ENCODE assay signal across 12 mouse cellular contexts in the genomic region with DNA sequence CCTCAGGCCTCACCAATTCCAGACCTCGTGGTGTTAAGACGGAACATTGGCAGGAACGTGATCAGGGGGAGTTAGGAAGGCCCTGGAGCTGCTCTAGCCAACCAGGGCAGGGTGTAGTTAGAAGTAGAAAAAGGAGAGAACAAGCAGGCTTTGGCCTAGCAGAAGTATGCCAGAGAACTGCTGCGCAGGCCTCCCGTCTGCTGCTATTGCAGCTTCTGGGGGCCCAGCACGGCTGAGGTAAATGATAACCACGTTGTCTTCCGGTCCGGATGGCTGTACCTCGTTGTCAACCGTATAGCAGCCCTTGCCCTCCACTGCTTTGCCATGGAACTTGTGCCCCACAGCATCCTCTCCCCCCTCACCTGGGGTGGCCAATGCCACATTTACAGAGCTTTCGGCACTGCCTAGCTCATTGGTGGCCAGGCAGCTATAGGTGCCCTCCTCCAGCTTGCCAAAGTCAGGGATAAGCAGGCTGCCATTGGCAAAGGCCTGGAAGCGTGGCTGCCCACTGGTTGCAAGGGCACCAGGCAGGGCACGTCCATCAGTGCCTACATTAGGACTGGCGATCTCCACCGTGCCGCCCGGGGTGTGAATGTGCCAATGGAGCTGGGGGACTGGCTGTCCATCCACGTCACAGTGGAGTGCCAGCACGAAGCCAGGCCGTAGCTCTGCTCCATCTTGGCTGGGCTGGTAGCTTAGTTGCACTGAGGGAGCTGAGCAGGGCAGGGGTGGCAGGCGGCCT. TPM values are rescaled to one million over a fixed set of nuclear protein-coding genes. Genes with fewer than 3 reads are reported as not detected.
DNase-seq lines count a peak whose midpoint lies in the region; ATAC-seq lines count a peak whose summit lies in the region.
"Had no signal": no experiment of that assay in that cellular context is flagged by ENCODE, and none has a peak within 500 bp of the region (broad histone marks: within the 10 kb centered on the region; RNA-seq: fewer than 3 reads in every experiment).

No protein-coding gene starts in this region.

- no peak overlapping the region for H3K9ac ChIP-seq in heart, embryonic 13.5 days
- peak overlapping the region; percentile 67; the same call in 1 of the 2 replicates for H3K9ac ChIP-seq in lung, embryonic 16.5 days (ENCODE audit: low read length)
- H3K9ac ChIP-seq in hindbrain, embryonic 16.5 days (ENCODE audit: low read depth, low read length): no peak overlapping the region
- 0 out of 2 replicates have a peak overlapping the region, but pooled peaks have one; percentile 45 for H3K9ac ChIP-seq in stomach, embryonic 14.5 days (replicated peaks; ENCODE audit: low read depth, low read length)

- peak overlapping the region; percentile 60 for H3K4me2 ChIP-seq in heart, embryonic 13.5 days
- H3K4me2 ChIP-seq in lung, embryonic 16.5 days (ENCODE audit: low read depth, low read length): peak overlapping the region; percentile 60
- H3K4me2 ChIP-seq in hindbrain, embryonic 16.5 days (ENCODE audit: low read length): peak overlapping the region; percentile 2; the same call in 1 of the 2 replicates
- H3K4me2 ChIP-seq in stomach, embryonic 14.5 days (replicated peaks; ENCODE audit: low read depth, low read length): peak overlapping the region; percentile 78

- no peaks in the 10 kb centered on the region for H3K9me3 ChIP-seq in heart, embryonic 13.5 days
- H3K9me3 ChIP-seq in lung, embryonic 16.5 days (ENCODE audit: control insufficient read depth, low read length): no peaks in the 10 kb centered on the region
- no peaks in the 10 kb centered on the region for H3K9me3 ChIP-seq in hindbrain, embryonic 16.5 days (ENCODE audit: control insufficient read depth, low read length)
- H3K9me3 ChIP-seq in stomach, embryonic 14.5 days (ENCODE audit: control insufficient read depth, low read depth, low read length): no peaks in the 10 kb centered on the region

- H3K4me1 ChIP-seq in heart, embryonic 13.5 days: peaks cover 73% of the 10 kb centered on the region
- peaks cover 64% of the 10 kb centered on the region for H3K4me1 ChIP-seq in lung, embryonic 16.5 days (replicated peaks; ENCODE audit: control insufficient read depth, insufficient read depth, low read length)
- H3K4me1 ChIP-seq in hindbrain, embryonic 16.5 days (ENCODE audit: control insufficient read depth, insufficient read depth, low read depth, low read length): peaks cover 2% of the 10 kb centered on the region
- H3K4me1 ChIP-seq in stomach, embryonic 14.5 days (ENCODE audit: control insufficient read depth, insufficient read depth, low read length): peaks cover 62% of the 10 kb centered on the region

- WGBS in heart, embryonic 13.5 days: 83% methylated on average over 22 of the region's 22 CpGs
- WGBS in lung, embryonic 16.5 days: 81% methylated on average over 22 of the region's 22 CpGs
- WGBS in hindbrain, embryonic 16.5 days: 88% methylated on average over 22 of the region's 22 CpGs
- 85% methylated on average over 22 of the region's 22 CpGs for WGBS in stomach, embryonic 14.5 days

- no peaks in the 10 kb centered on the region for H3K36me3 ChIP-seq in heart, embryonic 13.5 days
- H3K36me3 ChIP-seq in lung, embryonic 16.5 days (ENCODE audit: control insufficient read depth, insufficient read depth, low read length): no peaks in the 10 kb centered on the region
- no peaks in the 10 kb centered on the region for H3K36me3 ChIP-seq in hindbrain, embryonic 16.5 days (ENCODE audit: control insufficient read depth, insufficient read depth, low read length)
- no peaks in the 10 kb centered on the region; the same call in 1 of the 2 replicates for H3K36me3 ChIP-seq in stomach, embryonic 14.5 days (ENCODE audit: control insufficient read depth, insufficient read depth, low read length)

- H3K4me3 ChIP-seq in heart, embryonic 13.5 days: peak overlapping the region; percentile 31
- peak overlapping the region; percentile 44 for H3K4me3 ChIP-seq in lung, embryonic 16.5 days (ENCODE audit: low read length)
- no peak overlapping the region for H3K4me3 ChIP-seq in hindbrain, embryonic 16.5 days (ENCODE audit: low read length)
- H3K4me3 ChIP-seq in stomach, embryonic 14.5 days (ENCODE audit: low read depth, low read length): peak overlapping the region; percentile 37

- peak overlapping the region; percentile 87; the same call in 1 of the 2 replicates for H3K27ac ChIP-seq in heart, embryonic 13.5 days (replicated peaks)
- peak overlapping the region; percentile 98; the same call in 1 of the 2 replicates for H3K27ac ChIP-seq in lung, embryonic 16.5 days (ENCODE audit: low read length)
- H3K27ac ChIP-seq in hindbrain, embryonic 16.5 days (ENCODE audit: low read depth, low read length): no peak overlapping the region
- peak overlapping the region; percentile 97 for H3K27ac ChIP-seq in stomach, embryonic 14.5 days (ENCODE audit: low read length)

- DNase-seq in heart, postnatal 14 days: no peak
- no peak for DNase-seq in lung, postnatal 25 days (ENCODE audit: low spot score)
- no peak for DNase-seq in right cerebral cortex, postnatal 25 days
- DNase-seq: cerebellum, postnatal 25 days; heart, postnatal 4 days; layer of hippocampus, adult 9-11 months had no signal

- ATAC-seq in heart, embryonic 13.5 days (ENCODE audit: extremely low read depth, insufficient number of reproducible peaks, low FRiP score, low TSS enrichment): no peak
- ATAC-seq in lung, embryonic 16.5 days (ENCODE audit: low read depth): no peak
- ATAC-seq in hindbrain, embryonic 16.5 days: no peak
- no peak for ATAC-seq in stomach, embryonic 14.5 days (ENCODE audit: insufficient number of reproducible peaks, insufficient read depth, low FRiP score, low read depth)
- ATAC-seq in frontal cortex, adult (ENCODE audit: low TSS enrichment): no peak

- H3K27me3 ChIP-seq in heart, embryonic 13.5 days (replicated peaks): peaks cover 10% of the 10 kb centered on the region
- no peaks in the 10 kb centered on the region for H3K27me3 ChIP-seq in lung, embryonic 16.5 days (ENCODE audit: control insufficient read depth, insufficient read depth, low read depth, low read length)
- no peaks in the 10 kb centered on the region for H3K27me3 ChIP-seq in hindbrain, embryonic 16.5 days (replicated peaks; ENCODE audit: control insufficient read depth, insufficient read depth, low read length)
- H3K27me3 ChIP-seq in stomach, embryonic 14.5 days (ENCODE audit: control insufficient read depth, insufficient read depth, low read length): no peaks in the 10 kb centered on the region

- intact Hi-C loops in heart, postnatal 14 days (cut with DNase I): no loop called here

RNA-seq across cellular contexts. Expression of a gene that starts 38.4 kb away (rescaled TPM):
- polyA plus RNA-seq in heart, embryonic 13.5 days (2015; fragmentation: Nextera tagmentation; extraction: Ambion mirVana): 0.05 and 0.07 TPM in 2 replicates
- under 1 TPM in 1 of 2 experiments, not detected in 1; 0.53 TPM for total RNA-seq in heart, postnatal 14 days (2021)
- polyA plus RNA-seq in lung, embryonic 16.5 days (2015; fragmentation: Nextera tagmentation; extraction: Ambion mirVana): 0.68 and 1.4 TPM in 2 replicates
- 0.43 and 0.79 TPM in 2 replicates for polyA plus RNA-seq in hindbrain, embryonic 16.5 days (2015; fragmentation: Nextera tagmentation; extraction: Ambion mirVana)
- 0.91 TPM in 1 of 2 replicates, not detected in the other for polyA plus RNA-seq in stomach, embryonic 14.5 days (2014; fragmentation: Nextera tagmentation; extraction: Ambion mirVana)
- total RNA-seq: heart, postnatal 4 days had no signal
- polyA plus RNA-seq: liver, embryonic 16.5 days had no signal

RNA-seq across cellular contexts. Expression of a gene that starts 47.1 kb away (rescaled TPM):
- 18.6 and 23.3 TPM in 2 replicates for polyA plus RNA-seq in heart, embryonic 13.5 days (2015; fragmentation: Nextera tagmentation; extraction: Ambion mirVana)
- 10 to 100 TPM; 44.0 to 44.6 TPM for total RNA-seq in heart, postnatal 14 days (2021)
- polyA plus RNA-seq in lung, embryonic 16.5 days (2015; fragmentation: Nextera tagmentation; extraction: Ambion mirVana): 79.4 and 79.9 TPM in 2 replicates
- polyA plus RNA-seq in hindbrain, embryonic 16.5 days (2015; fragmentation: Nextera tagmentation; extraction: Ambion mirVana): 40.4 and 50.5 TPM in 2 replicates
- polyA plus RNA-seq in stomach, embryonic 14.5 days (2014; fragmentation: Nextera tagmentation; extraction: Ambion mirVana): 83.3 and 87.9 TPM in 2 replicates

RNA-seq across cellular contexts. Expression of a gene that starts 47.1 kb away (rescaled TPM):
- 0.05 and 0.17 TPM in 2 replicates for polyA plus RNA-seq in heart, embryonic 13.5 days (2015; fragmentation: Nextera tagmentation; extraction: Ambion mirVana)
- 1 to 10 TPM; 3.0 to 3.3 TPM for total RNA-seq in heart, postnatal 14 days (2021)
- 0.25 and 0.38 TPM in 2 replicates for polyA plus RNA-seq in lung, embryonic 16.5 days (2015; fragmentation: Nextera tagmentation; extraction: Ambion mirVana)
- 13.8 and 21.5 TPM in 2 replicates for polyA plus RNA-seq in hindbrain, embryonic 16.5 days (2015; fragmentation: Nextera tagmentation; extraction: Ambion mirVana)
- 1.7 and 2.6 TPM in 2 replicates for polyA plus RNA-seq in stomach, embryonic 14.5 days (2014; fragmentation: Nextera tagmentation; extraction: Ambion mirVana)
- polyA plus RNA-seq: liver, embryonic 16.5 days had no signal

Comparison
In these comparisons a context has a peak if more than half of its experiments do, and no peak if none do; other contexts are left out.
1. H3K4me2 ChIP-seq: peak in every context shown above with its lines; median percentile 78 in stomach, embryonic 14.5 days; 60 in heart, embryonic 13.5 days; 60 in lung, embryonic 16.5 days; 2 in hindbrain, embryonic 16.5 days.
2. H3K9ac ChIP-seq: peak in lung, embryonic 16.5 days (single experiment) and stomach, embryonic 14.5 days (single experiment); none in heart, embryonic 13.5 days (single experiment) and hindbrain, embryonic 16.5 days (single experiment).